Mouse (Mus musculus) heart, postnatal 0 days (tissue): ENCODE results near the gene Zdhhc13. TPM values are rescaled to one million over a fixed set of nuclear protein-coding genes. Genes with fewer than 3 reads are reported as not detected.

Experiments
- ATAC-seq: fragments of 200-750 bp; cut with Nextera tagmentation; 2 replicates; pipeline ENCODE4 v1.8.0; 2017; ENCODE audit warnings: low read depth, moderate number of reproducible peaks, moderate library complexity; ENCODE audit not compliant: insufficient read depth
- DNase-seq: peaks from one replicate; pipeline ENCODE4 v3.0.0-alpha.2; 2016; ENCODE audit warnings: low spot score
- H3K27ac ChIP-seq: fragments of 300-500 bp; sonication (generic); 2 replicates; pipeline ENCODE4 v1.5.1; 2014; ENCODE audit warnings: low read depth, mild to moderate bottlenecking
- H3K27me3 ChIP-seq: fragments of 300-500 bp; sonication (generic); 2 replicates; pipeline ENCODE4 v1.6.1; 2014; ENCODE audit warnings: low read length, mixed read lengths; ENCODE audit not compliant: control insufficient read depth, insufficient read depth
- H3K36me3 ChIP-seq: fragments of 300-500 bp; sonication (generic); replicated peaks from 2 replicates; pipeline ENCODE4 v1.6.1; 2014; ENCODE audit warnings: low read length, mixed read lengths; ENCODE audit not compliant: control insufficient read depth, insufficient read depth
- H3K4me1 ChIP-seq: fragments of 300-500 bp; sonication (generic); 2 replicates; pipeline ENCODE4 v1.6.1; 2014; ENCODE audit warnings: antibody characterized with exemption; ENCODE audit not compliant: control insufficient read depth, insufficient read depth
- H3K4me2 ChIP-seq: fragments of 300-500 bp; sonication (generic); 2 replicates; pipeline ENCODE4 v1.6.1; 2014; ENCODE audit warnings: low read depth, mild to moderate bottlenecking, low read length, moderate library complexity
- H3K4me3 ChIP-seq: fragments of 300-500 bp; sonication (generic); 2 replicates; pipeline ENCODE4 v1.5.1; 2014; ENCODE audit warnings: low read depth, low read length
- H3K9ac ChIP-seq: fragments of 300-500 bp; sonication (generic); replicated peaks from 2 replicates; pipeline ENCODE4 v1.6.1; 2014; ENCODE audit warnings: low read depth, low read length, mixed read lengths
- H3K9me3 ChIP-seq: fragments of 300-500 bp; sonication (generic); replicated peaks from 2 replicates; pipeline ENCODE4 v1.6.1; 2016; ENCODE audit warnings: low read length; ENCODE audit not compliant: control insufficient read depth
- CTCF ChIP-seq: IDR thresholded peaks from 2 replicates; pipeline ENCODE4 v1.5.1; 2016; ENCODE audit warnings: antibody characterized with exemption, control low read depth, low read depth
- EP300 ChIP-seq: IDR thresholded peaks from 2 replicates; pipeline ENCODE4 v1.6.1; 2016; ENCODE audit warnings: antibody characterized with exemption, low read depth
- WGBS: fragments of 180-500 bp; shearing (Covaris S2); extraction: QIAGEN DNeasy Blood & Tissue Kit; methylation state at CpG from one replicate; pipeline ENCODE4 v1.1.7; 2014; 5-methylcytosine and 5-hydroxymethylcytosine counted together
- polyA plus RNA-seq: library from polyadenylated mRNA; unstranded; fragments of >200 nt; fragmentation: Nextera tagmentation; extraction: Ambion mirVana; gene quantifications from 2 replicates; pipeline ENCODE4 v1.2.1, GENCODE M21; 2015
- total RNA-seq: library from RNA; depleted of rRNA; stranded (reverse); fragments of >200 nt; gene quantifications from 2 replicates; pipeline ENCODE4 v1.2.3, GENCODE M21; 2014; ENCODE audit warnings: low replicate concordance

Zdhhc13 gene
- total and polyA plus RNA-seq, 2 experiments from 2014 or later = 29.5 to 58.5 TPM

- WGBS = 47% methylated on average over 3 of the region's 3 CpGs
- DNase-seq = no peak
Measured at GRCm38 (mm10) chr7:48755825-48756224, 33.0 kb upstream of the Zdhhc13 start.

GRCm38 (mm10) chr7:48756306-48756931 is 32.4 kb upstream of the Zdhhc13 start:
- ATAC-seq (no peak), DNase-seq (no peak)
- H3K27ac ChIP-seq = no peak overlapping the region
- no peaks in the 10 kb centered on the region for H3K36me3 ChIP-seq
- 94% methylated on average over 4 of the region's 4 CpGs for WGBS
- H3K9ac ChIP-seq = no peak overlapping the region
- no peak overlapping the region for H3K4me3 ChIP-seq
- H3K4me2 ChIP-seq = no peak overlapping the region
- H3K4me1 ChIP-seq = no peaks in the 10 kb centered on the region
- TF ChIP-seq CTCF (peak; percentile 24; the same call in 1 of the 2 replicates), EP300 (no peak)
- H3K9me3 ChIP-seq = no peaks in the 10 kb centered on the region
- H3K27me3 ChIP-seq = no peaks in the 10 kb centered on the region

More at GRCm38 (mm10) chr7:48755825-48756224, 33.0 kb upstream of the Zdhhc13 start:
- no peak for ATAC-seq
- Histone ChIP-seq H3K9me3 (no peaks in the 10 kb centered on the region), H3K4me1 (no peaks in the 10 kb centered on the region), H3K4me3 (no peak overlapping the region), H3K27ac (no peak overlapping the region), H3K27me3 (no peaks in the 10 kb centered on the region), H3K36me3 (no peaks in the 10 kb centered on the region), H3K4me2 (no peak overlapping the region), H3K9ac (no peak overlapping the region)
- TF ChIP-seq CTCF = no peak
- no peak for TF ChIP-seq EP300

GRCm38 (mm10) chr7:48758083-48758482 is 30.7 kb upstream of the Zdhhc13 start:
- Histone ChIP-seq H3K4me3 (no peak overlapping the region), H3K4me1 (no peaks in the 10 kb centered on the region), H3K27ac (no peak overlapping the region), H3K36me3 (no peaks in the 10 kb centered on the region), H3K27me3 (no peaks in the 10 kb centered on the region), H3K4me2 (no peak overlapping the region), H3K9ac (no peak overlapping the region), H3K9me3 (no peaks in the 10 kb centered on the region)
- 58% methylated on average over 1 of the region's 1 CpGs for WGBS
- TF ChIP-seq EP300 = no peak
- TF ChIP-seq CTCF = no peak
- DNase-seq (no peak), ATAC-seq (no peak)

DNA sequence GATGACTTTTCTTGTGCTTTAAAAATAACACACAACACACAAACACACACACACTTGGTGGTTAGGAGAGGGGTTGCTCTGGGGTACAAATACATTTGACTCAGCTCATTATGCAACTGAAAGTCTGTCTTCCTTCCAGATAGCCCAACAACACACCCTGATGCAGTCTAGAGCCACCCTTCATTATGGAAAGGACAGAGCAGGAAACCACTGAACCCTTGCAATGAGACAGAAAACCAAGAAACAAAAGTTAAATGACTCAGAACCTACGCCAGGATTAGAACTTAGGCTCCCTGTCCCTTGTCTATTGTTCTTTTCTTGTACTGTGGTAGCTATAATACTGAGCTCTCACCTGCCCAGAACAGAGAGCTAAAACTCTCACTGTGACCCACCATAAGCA is 28.0 kb upstream of the Zdhhc13 start:
- Histone ChIP-seq H3K9ac (no peak overlapping the region), H3K36me3 (no peaks in the 10 kb centered on the region), H3K9me3 (no peaks in the 10 kb centered on the region), H3K4me1 (no peaks in the 10 kb centered on the region), H3K27ac (no peak overlapping the region), H3K4me3 (no peak overlapping the region), H3K4me2 (no peak overlapping the region), H3K27me3 (no peaks in the 10 kb centered on the region)
- WGBS = 88% methylated on average over 1 of the region's 1 CpGs
- ATAC-seq (no peak), DNase-seq (no peak)
- TF ChIP-seq CTCF = no peak
- no peak for TF ChIP-seq EP300

DNA sequence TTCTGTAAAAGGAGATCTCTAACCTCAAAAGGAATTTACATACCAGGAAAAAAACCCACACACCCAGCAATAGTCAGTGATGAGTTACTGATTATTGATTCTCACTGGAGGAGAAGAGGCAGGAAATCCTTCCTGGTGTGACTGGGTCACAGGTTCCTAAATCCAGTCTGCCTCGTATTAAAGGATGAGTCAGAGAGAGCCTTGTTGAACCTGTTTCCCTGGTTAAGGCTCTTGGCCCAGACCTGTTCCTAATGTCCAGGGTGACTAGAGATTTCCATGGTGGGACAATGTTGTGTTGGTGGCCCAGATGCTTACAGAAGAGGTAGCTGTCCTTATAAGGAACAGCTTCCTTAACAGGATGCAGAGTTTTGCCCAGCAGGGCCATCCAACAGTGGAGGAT is 26.5 kb upstream of the Zdhhc13 start:
- 55% methylated on average over 1 of the region's 1 CpGs for WGBS
- no peak overlapping the region for H3K4me3 ChIP-seq
- no peak overlapping the region for H3K4me2 ChIP-seq
- H3K9me3 ChIP-seq = no peaks in the 10 kb centered on the region
- H3K27ac ChIP-seq = no peak overlapping the region
- H3K36me3 ChIP-seq = no peaks in the 10 kb centered on the region
- H3K9ac ChIP-seq = no peak overlapping the region
- no peak for TF ChIP-seq CTCF
- no peak for TF ChIP-seq EP300
- H3K27me3 ChIP-seq = no peaks in the 10 kb centered on the region
- DNase-seq = no peak
- ATAC-seq = no peak
- no peaks in the 10 kb centered on the region for H3K4me1 ChIP-seq

DNA sequence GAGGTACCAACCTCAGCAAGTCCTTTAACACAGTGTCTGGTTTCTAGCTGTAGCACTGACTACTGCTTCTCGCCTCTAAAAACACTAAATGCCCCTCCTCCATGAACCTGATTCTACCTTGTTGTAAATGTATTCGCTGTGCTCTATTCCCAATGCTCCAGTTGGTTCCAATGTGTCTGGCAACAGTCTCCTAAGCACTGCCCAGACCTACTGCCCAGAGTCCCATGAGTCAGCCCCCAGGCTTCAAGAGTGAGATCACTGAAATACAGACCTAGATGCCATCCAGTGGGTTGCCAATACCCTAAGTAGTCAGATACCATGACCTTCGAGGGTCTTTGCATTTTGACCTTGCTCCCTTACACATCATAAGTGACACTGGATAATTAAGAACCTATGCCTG is 26.1 kb upstream of the Zdhhc13 start:
- no peak overlapping the region for H3K4me2 ChIP-seq
- no peak overlapping the region for H3K27ac ChIP-seq
- 78% methylated on average over 3 of the region's 3 CpGs for WGBS
- no peaks in the 10 kb centered on the region for H3K36me3 ChIP-seq
- ATAC-seq = no peak
- H3K4me1 ChIP-seq = no peaks in the 10 kb centered on the region
- TF ChIP-seq CTCF (no peak), EP300 (no peak)
- H3K4me3 ChIP-seq = no peak overlapping the region
- H3K27me3 ChIP-seq = no peaks in the 10 kb centered on the region
- H3K9me3 ChIP-seq = no peaks in the 10 kb centered on the region
- DNase-seq = no peak
- H3K9ac ChIP-seq = no peak overlapping the region
